Mouse (Mus musculus) forebrain, postnatal 0 days (tissue): ENCODE data around the gene Chrm4. TPM values are rescaled to one million over a fixed set of nuclear protein-coding genes. Genes with fewer than 3 reads are reported as not detected.
A peak's percentile ranks its signal among the peaks of the same experiment; 100 is the strongest.

Experiments
- ATAC-seq: fragments of 200-750 bp; cut with Nextera tagmentation; 2 replicates; pipeline ENCODE4 v1.8.0; 2017; ENCODE audit warnings: mild to moderate bottlenecking, moderate library complexity
- DNase-seq: peaks from one replicate; pipeline ENCODE4 v3.0.0-alpha.2; 2015
- H3K27ac ChIP-seq: fragments of 300-500 bp; sonication (generic); 2 replicates; pipeline ENCODE4 v1.5.1; 2014; ENCODE audit warnings: low read depth, mild to moderate bottlenecking, antibody characterized with exemption, low read length, moderate library complexity, mixed read lengths
- H3K27me3 ChIP-seq: fragments of 300-500 bp; sonication (generic); 2 replicates; pipeline ENCODE4 v1.6.1; 2014; ENCODE audit warnings: mild to moderate bottlenecking, low read length, mixed read lengths; ENCODE audit not compliant: insufficient read depth
- H3K36me3 ChIP-seq: fragments of 300-500 bp; sonication (generic); 2 replicates; pipeline ENCODE4 v1.6.1; 2014; ENCODE audit warnings: mild to moderate bottlenecking, moderate library complexity; ENCODE audit not compliant: insufficient read depth
- H3K4me1 ChIP-seq: fragments of 300-500 bp; sonication (generic); 2 replicates; pipeline ENCODE4 v1.6.1; 2014; ENCODE audit warnings: antibody characterized with exemption; ENCODE audit not compliant: insufficient read depth
- H3K4me2 ChIP-seq: fragments of 300-500 bp; sonication (generic); 2 replicates; pipeline ENCODE4 v1.6.1; 2014; ENCODE audit warnings: low read depth, mild to moderate bottlenecking, moderate library complexity
- H3K4me3 ChIP-seq: fragments of 300-500 bp; sonication (generic); 2 replicates; pipeline ENCODE4 v1.5.1; 2014; ENCODE audit warnings: low read depth, low read length, mixed read lengths
- H3K9ac ChIP-seq: fragments of 300-500 bp; sonication (generic); 2 replicates; pipeline ENCODE4 v1.6.1; 2014; ENCODE audit warnings: mild to moderate bottlenecking
- H3K9me3 ChIP-seq: fragments of 300-500 bp; sonication (generic); 2 replicates; pipeline ENCODE4 v1.6.1; 2016; ENCODE audit warnings: low read length
- CTCF ChIP-seq: sonication (generic); IDR thresholded peaks from 2 replicates; pipeline ENCODE4 v1.5.1; 2016; ENCODE audit warnings: antibody characterized with exemption, control low read depth, low read depth
- WGBS: fragments of 180-500 bp; shearing (Covaris S2); extraction: QIAGEN DNeasy Blood & Tissue Kit; methylation state at CpG from one replicate; pipeline ENCODE4 v1.1.7; 2014; 5-methylcytosine and 5-hydroxymethylcytosine counted together
- polyA plus RNA-seq: library from polyadenylated mRNA; unstranded; fragments of >200 nt; fragmentation: Nextera tagmentation; extraction: Ambion mirVana; gene quantifications from 2 replicates; pipeline ENCODE4 v1.2.1, GENCODE M21; 2015
- total RNA-seq: library from RNA; depleted of rRNA; stranded (reverse); fragments of >200 nt; gene quantifications from 2 replicates; pipeline ENCODE4 v1.2.3, GENCODE M21; 2014

Gene Chrm4
- total and polyA plus RNA-seq, 2 experiments from 2014 or later = 1.1 to 4.0 TPM

GRCm38 (mm10) chr2:91949411-91950274, 22.6 kb downstream of the Chrm4 start:
- no peaks in the 10 kb centered on the region for H3K9me3 ChIP-seq
- peaks cover 8% of the 10 kb centered on the region for H3K4me1 ChIP-seq
- peak overlapping the region; percentile 26 for H3K4me2 ChIP-seq
- H3K27me3 ChIP-seq = no peaks in the 10 kb centered on the region
- ATAC-seq (peak; percentile 24), DNase-seq (no peak)
- H3K4me3 ChIP-seq = no peak overlapping the region
- no peak for TF ChIP-seq CTCF
- peak overlapping the region; percentile 59; the same call in 1 of the 2 replicates for H3K27ac ChIP-seq
- 62% methylated on average over 17 of the region's 17 CpGs for WGBS
- H3K9ac ChIP-seq = peak overlapping the region; percentile 37; the same call in 1 of the 2 replicates
- no peaks in the 10 kb centered on the region for H3K36me3 ChIP-seq

- ATAC-seq (peak; percentile 69), DNase-seq (no peak)
- no peak overlapping the region for H3K4me3 ChIP-seq
- no peaks in the 10 kb centered on the region for H3K36me3 ChIP-seq
- H3K9me3 ChIP-seq = no peaks in the 10 kb centered on the region
- 0 out of 2 replicates have a peak overlapping the region, but pooled peaks have one; percentile 59 for H3K27ac ChIP-seq
- WGBS = 16% methylated on average over 15 of the region's 15 CpGs
- no peaks in the 10 kb centered on the region for H3K27me3 ChIP-seq
- H3K9ac ChIP-seq = 0 out of 2 replicates have a peak overlapping the region, but pooled peaks have one; percentile 37
- TF ChIP-seq CTCF = no peak
- peaks cover 8% of the 10 kb centered on the region for H3K4me1 ChIP-seq
- peak overlapping the region; percentile 26 for H3K4me2 ChIP-seq
These were observed 23.4 kb downstream of the Chrm4 start for GRCm38 (mm10) chr2:91950275-91951085.

GRCm38 (mm10) chr2:91953825-91954224, 26.8 kb downstream of the Chrm4 start:
- ATAC-seq (no peak), DNase-seq (no peak)
- H3K27me3 ChIP-seq = no peaks in the 10 kb centered on the region
- no peak for TF ChIP-seq CTCF
- no peaks in the 10 kb centered on the region for H3K9me3 ChIP-seq
- WGBS = 29% methylated on average over 5 of the region's 5 CpGs
- no peaks in the 10 kb centered on the region for H3K36me3 ChIP-seq
- peaks cover 11% of the 10 kb centered on the region for H3K4me1 ChIP-seq
- no peak overlapping the region for H3K27ac ChIP-seq
- H3K4me3 ChIP-seq = no peak overlapping the region
- H3K9ac ChIP-seq = no peak overlapping the region
- H3K4me2 ChIP-seq = no peak overlapping the region

- H3K9me3 ChIP-seq = no peaks in the 10 kb centered on the region
- no peak overlapping the region for H3K9ac ChIP-seq
- no peak overlapping the region for H3K27ac ChIP-seq
- H3K4me2 ChIP-seq = no peak overlapping the region
- no peak overlapping the region for H3K4me3 ChIP-seq
- no peak for DNase-seq
- H3K36me3 ChIP-seq = no peaks in the 10 kb centered on the region
- H3K27me3 ChIP-seq = no peaks in the 10 kb centered on the region
- TF ChIP-seq CTCF = no peak
- H3K4me1 ChIP-seq = peaks cover 3% of the 10 kb centered on the region; the same call in 1 of the 2 replicates
- no peak for ATAC-seq
- 63% methylated on average over 4 of the region's 4 CpGs for WGBS
These were observed 28.1 kb downstream of the Chrm4 start for GRCm38 (mm10) chr2:91955121-91955591.

- Histone ChIP-seq H3K4me2 (no peak overlapping the region), H3K27me3 (no peaks in the 10 kb centered on the region), H3K4me3 (no peak overlapping the region), H3K27ac (no peak overlapping the region), H3K9me3 (no peaks in the 10 kb centered on the region), H3K36me3 (no peaks in the 10 kb centered on the region), H3K4me1 (peaks cover 2% of the 10 kb centered on the region; the same call in 1 of the 2 replicates), H3K9ac (no peak overlapping the region)
- no peak for DNase-seq
- ATAC-seq = no peak
- 83% methylated on average over 6 of the region's 6 CpGs for WGBS
- TF ChIP-seq CTCF = no peak
These were observed 28.8 kb downstream of the Chrm4 start for GRCm38 (mm10) chr2:91955875-91956274.

- H3K9ac ChIP-seq = no peak overlapping the region
- H3K36me3 ChIP-seq = no peaks in the 10 kb centered on the region
- ATAC-seq (peak; percentile 88), DNase-seq (peak; percentile 62)
- peaks cover 2% of the 10 kb centered on the region; the same call in 1 of the 2 replicates for H3K4me1 ChIP-seq
- H3K4me2 ChIP-seq = peak overlapping the region; percentile 17; the same call in 1 of the 2 replicates
- no peak overlapping the region for H3K4me3 ChIP-seq
- WGBS = 15% methylated on average over 4 of the region's 4 CpGs
- no peaks in the 10 kb centered on the region for H3K9me3 ChIP-seq
- TF ChIP-seq CTCF = no peak
- H3K27me3 ChIP-seq = no peaks in the 10 kb centered on the region
- peak overlapping the region; percentile 66 for H3K27ac ChIP-seq
These were observed 30.0 kb downstream of the Chrm4 start for GRCm38 (mm10) chr2:91957096-91957495.
